Mouse (Mus musculus) thymus, adult 2 months (tissue): Measurements from ENCODE around the gene Nipal3. TPM values are rescaled to one million over a fixed set of nuclear protein-coding genes. Genes with fewer than 3 reads are reported as not detected.

Source experiments
- DNase-seq: peaks from one replicate; pipeline ENCODE4 v3.0.0; 2021
- H3K27ac ChIP-seq: fragments of 200-500 bp; 2 replicates; pipeline ENCODE4 v1.5.1; 2012; ENCODE audit warnings: low read length, control low read depth; ENCODE audit not compliant: control insufficient read depth, insufficient read depth
- H3K27me3 ChIP-seq: fragments of 200-500 bp; 2 replicates; pipeline ENCODE4 v1.6.1; 2012; ENCODE audit warnings: mild to moderate bottlenecking, low read length, moderate library complexity, mixed read lengths; ENCODE audit not compliant: control insufficient read depth, insufficient read depth
- H3K36me3 ChIP-seq: fragments of 200-500 bp; 2 replicates; pipeline ENCODE4 v1.6.1; 2012; ENCODE audit warnings: mild to moderate bottlenecking, low read length, moderate library complexity; ENCODE audit not compliant: control insufficient read depth, insufficient read depth
- H3K4me1 ChIP-seq: fragments of 200-500 bp; replicated peaks from 2 replicates; pipeline ENCODE4 v1.6.1; 2012; ENCODE audit warnings: low read length; ENCODE audit not compliant: control insufficient read depth, insufficient read depth
- H3K4me3 ChIP-seq: fragments of 200-500 bp; 2 replicates; pipeline ENCODE4 v1.5.1; 2012; ENCODE audit warnings: mild to moderate bottlenecking, low read length, control low read depth, moderate library complexity; ENCODE audit not compliant: control insufficient read depth, insufficient read depth
- CTCF ChIP-seq: fragments of 200-500 bp; IDR thresholded peaks from 2 replicates; pipeline ENCODE4 v1.5.1; 2012; ENCODE audit warnings: mild to moderate bottlenecking, control low read depth, low read length, moderate library complexity, borderline replicate concordance; ENCODE audit not compliant: control insufficient read depth, poor library complexity, insufficient read depth; ENCODE audit errors: extremely low read depth
- POLR2A ChIP-seq: fragments of 200-500 bp; IDR thresholded peaks from 2 replicates; pipeline ENCODE4 v1.6.1; 2012; ENCODE audit warnings: mild to moderate bottlenecking, low read length, control low read depth, moderate library complexity; ENCODE audit not compliant: control insufficient read depth, poor library complexity, insufficient read depth; ENCODE audit errors: extremely low read depth
- WGBS: fragments of 180-500 bp; shearing (Covaris S2); methylation state at CpG from one replicate; pipeline ENCODE4 v1.1.7; 2018; 5-methylcytosine and 5-hydroxymethylcytosine counted together
- polyA plus RNA-seq: library from polyadenylated mRNA; depleted of rRNA; stranded (reverse); fragments of >200 nt; gene quantifications from 2 replicates; pipeline ENCODE4 v1.2.3, GENCODE M21; 2012

Nipal3 gene
- polyA plus RNA-seq, 1 experiment: 38.7 TPM

DNA sequence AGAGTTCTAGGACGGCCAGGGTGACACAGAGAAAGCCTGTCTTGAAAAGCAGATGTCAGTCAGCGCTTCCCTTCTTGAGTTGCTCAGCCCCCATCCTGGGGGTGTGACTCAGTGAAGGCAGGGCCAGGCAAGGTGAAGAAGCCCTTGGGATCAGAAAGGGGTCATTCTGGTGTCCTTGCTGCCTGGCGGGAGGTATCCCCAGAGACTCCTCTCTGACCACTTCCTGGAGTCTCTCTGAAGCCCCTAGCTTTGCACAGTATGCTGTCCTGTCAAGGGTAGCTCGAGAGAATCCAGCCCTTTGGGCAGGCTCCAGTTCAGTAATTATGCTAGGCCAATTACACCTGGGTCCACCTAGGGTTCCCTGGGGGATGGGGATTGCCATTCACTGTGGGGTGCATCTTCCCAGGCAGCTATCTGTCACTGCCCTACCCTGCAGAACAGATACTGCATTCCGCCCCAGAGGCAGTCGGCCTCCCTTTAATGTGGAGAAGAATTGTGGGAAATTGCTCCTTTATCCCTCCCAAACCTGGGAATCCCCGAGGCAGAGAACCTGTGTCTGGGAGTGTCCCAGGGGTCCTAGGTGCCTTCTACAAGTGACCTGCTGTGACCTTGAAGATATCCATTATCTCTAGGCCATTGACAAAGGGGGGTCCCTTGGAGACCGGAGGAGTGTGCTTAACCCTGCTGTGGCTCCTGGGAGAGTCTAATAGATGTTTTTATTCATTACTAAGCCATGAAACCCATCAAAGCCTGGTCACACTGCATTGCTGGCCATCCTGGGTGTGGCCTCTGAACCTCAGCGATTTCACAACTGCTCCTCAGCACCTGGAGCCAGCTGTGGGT lies 37.2 kb upstream of the Nipal3 start:
- H3K4me3 ChIP-seq: no peak overlapping the region
- TF ChIP-seq CTCF (no peak), POLR2A (no peak)
- no peak for DNase-seq
- H3K27me3 ChIP-seq: no peaks in the 10 kb centered on the region
- WGBS: 79% methylated on average over 9 of the region's 9 CpGs
- H3K27ac ChIP-seq: no peak overlapping the region
- no peaks in the 10 kb centered on the region for H3K36me3 ChIP-seq
- H3K4me1 ChIP-seq: no peaks in the 10 kb centered on the region

DNA sequence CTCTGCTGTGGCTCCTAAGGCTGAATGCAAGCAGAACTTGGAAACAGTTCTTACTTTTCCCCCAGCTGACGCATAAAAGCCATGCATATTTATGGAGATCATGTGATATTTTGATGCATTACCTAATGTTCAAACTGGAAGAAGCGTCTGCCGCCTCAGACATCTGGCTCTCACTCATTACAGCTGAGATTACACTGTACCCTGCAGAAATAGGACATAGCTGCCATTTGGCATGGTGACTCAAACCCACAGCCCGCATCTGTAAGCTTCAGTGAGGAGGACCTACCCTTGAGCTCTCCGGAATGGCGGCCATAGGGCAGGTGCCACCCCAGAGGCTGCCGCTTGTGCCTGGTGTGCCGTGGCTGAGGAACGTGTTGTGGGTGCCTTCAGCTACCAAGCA lies 36.4 kb upstream of the Nipal3 start:
- Histone ChIP-seq H3K4me3 (no peak overlapping the region), H3K4me1 (no peaks in the 10 kb centered on the region), H3K36me3 (no peaks in the 10 kb centered on the region), H3K27me3 (no peaks in the 10 kb centered on the region), H3K27ac (no peak overlapping the region)
- no peak for DNase-seq
- no peak for TF ChIP-seq POLR2A
- no peak for TF ChIP-seq CTCF
- WGBS: 94% methylated on average over 9 of the region's 9 CpGs

DNA sequence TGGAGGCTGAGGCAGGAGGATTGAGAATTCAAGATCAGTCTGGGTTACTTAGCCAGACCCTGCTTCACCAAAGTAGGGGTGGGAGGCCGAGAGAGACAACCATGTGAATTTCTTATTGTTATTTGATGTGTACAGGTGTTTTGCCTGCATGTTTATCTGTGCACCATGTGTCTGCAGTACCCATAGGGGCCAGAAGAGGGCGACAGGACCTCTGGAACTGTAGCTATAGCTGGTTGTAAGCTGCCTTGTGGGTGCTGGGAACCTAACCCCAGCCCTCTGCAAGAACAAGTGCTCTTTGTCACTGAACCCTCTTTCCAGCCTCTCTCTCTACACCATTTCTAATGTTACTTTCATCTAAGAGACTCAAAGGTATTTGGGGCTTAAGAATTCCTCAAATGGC lies 35.4 kb upstream of the Nipal3 start:
- H3K4me1 ChIP-seq: no peaks in the 10 kb centered on the region
- H3K4me3 ChIP-seq: no peak overlapping the region
- 59% methylated on average over 2 of the region's 2 CpGs for WGBS
- no peak for TF ChIP-seq POLR2A
- no peak for TF ChIP-seq CTCF
- H3K27ac ChIP-seq: no peak overlapping the region
- no peaks in the 10 kb centered on the region for H3K27me3 ChIP-seq
- no peak for DNase-seq
- no peaks in the 10 kb centered on the region for H3K36me3 ChIP-seq

DNA sequence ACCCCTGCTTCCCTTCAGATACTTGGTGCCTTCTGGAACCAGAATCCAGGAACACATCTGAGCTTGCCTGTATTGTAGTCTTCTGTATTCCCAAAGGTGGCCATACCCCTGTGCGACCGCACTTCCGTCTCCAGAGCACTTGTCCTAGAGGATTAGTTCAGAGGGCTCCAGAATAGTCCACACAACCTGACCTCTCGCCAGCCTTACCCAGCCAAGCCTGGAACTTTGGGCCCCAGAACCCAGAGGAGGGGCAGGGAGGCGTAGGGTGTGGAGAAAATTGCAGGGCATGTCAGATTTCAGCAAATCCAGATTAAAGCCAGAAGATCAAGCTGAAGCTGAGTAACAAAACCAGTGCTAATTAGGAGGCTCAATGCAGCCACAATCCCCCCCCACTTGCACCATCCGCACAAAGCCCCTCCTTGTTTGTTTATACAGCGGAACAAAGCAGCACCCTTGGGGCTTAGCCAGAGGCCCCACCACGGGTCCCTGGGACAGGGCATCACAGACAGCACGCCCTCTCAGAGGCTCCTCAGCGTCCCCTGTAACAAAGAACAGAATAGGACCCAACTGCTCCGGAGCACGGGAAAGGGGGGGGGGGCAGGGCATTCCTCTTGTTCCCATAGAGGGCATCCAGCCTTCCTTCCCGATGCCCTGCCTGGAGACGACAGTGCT lies 31.3 kb upstream of the Nipal3 start:
- Histone ChIP-seq H3K36me3 (no peaks in the 10 kb centered on the region), H3K27me3 (no peaks in the 10 kb centered on the region; the same call in 1 of the 2 replicates), H3K4me3 (no peak overlapping the region), H3K4me1 (no peaks in the 10 kb centered on the region), H3K27ac (no peak overlapping the region)
- 68% methylated on average over 14 of the region's 14 CpGs for WGBS
- TF ChIP-seq CTCF (no peak), POLR2A (no peak)
- no peak for DNase-seq

DNA sequence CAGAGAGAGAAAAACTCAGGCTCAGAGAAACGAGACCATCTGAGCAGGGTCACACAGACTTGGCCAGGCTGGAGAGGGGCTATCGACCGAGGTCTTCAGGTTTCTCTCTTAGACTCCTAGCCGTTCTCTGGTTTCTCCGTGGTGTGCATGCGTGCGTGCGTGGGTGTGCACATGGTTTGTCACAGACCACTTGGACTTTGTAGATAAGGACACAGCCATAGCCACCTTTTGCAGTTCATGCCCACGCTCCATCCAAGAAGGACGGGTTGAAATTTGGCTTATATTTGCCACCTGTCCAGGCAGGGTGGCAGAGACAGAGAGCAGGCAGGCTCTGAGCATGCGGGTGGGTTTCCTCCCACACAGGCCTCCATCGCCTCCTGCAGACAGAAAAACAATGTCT lies 30.2 kb upstream of the Nipal3 start:
- TF ChIP-seq POLR2A (no peak), CTCF (no peak)
- no peaks in the 10 kb centered on the region; the same call in 1 of the 2 replicates for H3K27me3 ChIP-seq
- no peak overlapping the region for H3K27ac ChIP-seq
- WGBS: 89% methylated on average over 12 of the region's 12 CpGs
- no peak for DNase-seq
- no peaks in the 10 kb centered on the region for H3K36me3 ChIP-seq
- no peak overlapping the region for H3K4me3 ChIP-seq
- H3K4me1 ChIP-seq: peaks cover 4% of the 10 kb centered on the region; the same call in 1 of the 2 replicates

DNA sequence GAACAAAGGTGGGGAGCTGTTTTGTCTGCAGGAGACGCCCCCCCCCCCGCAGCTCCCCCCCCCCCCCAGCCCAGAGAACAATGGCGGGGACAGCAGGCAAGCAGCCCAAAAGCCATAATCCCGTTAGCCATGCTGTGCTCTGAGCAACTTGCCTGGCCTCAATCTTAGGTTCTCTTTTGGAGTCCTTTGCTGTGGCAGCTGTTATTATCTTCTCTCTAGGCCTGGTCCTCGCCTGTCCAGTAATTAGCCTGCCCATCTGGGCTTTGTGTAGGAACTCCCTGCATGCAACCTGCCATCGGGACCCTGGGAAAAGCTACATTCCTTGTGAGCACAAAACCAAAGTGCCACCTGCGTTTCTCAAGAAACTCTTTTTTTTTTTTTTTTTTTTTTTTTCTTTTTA lies 29.1 kb upstream of the Nipal3 start:
- DNase-seq: no peak
- Histone ChIP-seq H3K4me3 (no peak overlapping the region), H3K27ac (no peak overlapping the region), H3K36me3 (no peaks in the 10 kb centered on the region), H3K27me3 (no peaks in the 10 kb centered on the region; the same call in 1 of the 2 replicates), H3K4me1 (peaks cover 4% of the 10 kb centered on the region; the same call in 1 of the 2 replicates)
- TF ChIP-seq POLR2A (no peak), CTCF (no peak)
- WGBS: 42% methylated on average over 6 of the region's 7 CpGs

DNA sequence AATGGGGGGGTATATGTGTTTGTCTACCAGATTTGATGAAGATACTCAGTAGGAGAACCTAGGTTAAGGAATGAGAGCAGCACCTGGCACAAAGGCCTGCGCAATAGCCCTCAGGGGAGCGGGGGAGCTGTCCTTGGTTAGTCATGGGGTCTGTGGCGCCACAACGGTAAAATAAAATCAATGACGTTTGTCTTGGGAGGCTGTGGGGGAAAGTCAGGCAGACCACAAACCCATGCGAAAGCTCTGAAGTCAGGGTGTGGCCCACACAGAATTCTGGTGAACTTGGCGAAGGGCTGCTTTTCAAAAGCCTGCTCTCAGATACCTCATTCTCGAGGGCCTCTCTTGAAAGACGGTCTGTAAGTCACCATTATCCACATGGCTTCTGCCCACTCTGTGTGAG lies 25.6 kb upstream of the Nipal3 start:
- TF ChIP-seq CTCF (no peak), POLR2A (no peak)

More for the DNA sequence above, 25.6 kb upstream of the Nipal3 start:
- DNase-seq: no peak
- Histone ChIP-seq H3K4me1 (peaks cover 4% of the 10 kb centered on the region; the same call in 1 of the 2 replicates), H3K27me3 (no peaks in the 10 kb centered on the region; the same call in 1 of the 2 replicates), H3K27ac (no peak overlapping the region), H3K36me3 (no peaks in the 10 kb centered on the region), H3K4me3 (no peak overlapping the region)
- 11% methylated on average over 9 of the region's 9 CpGs for WGBS
